Mouse (Mus musculus): ENCODE measurements around the gene Lyrm2. TPM values are rescaled to one million over a fixed set of nuclear protein-coding genes. Genes with fewer than 3 reads are reported as not detected.

Lyrm2 gene
- total and polyA plus RNA-seq, 2 experiments from 2014 or later: 31.9 to 114 TPM

DNA sequence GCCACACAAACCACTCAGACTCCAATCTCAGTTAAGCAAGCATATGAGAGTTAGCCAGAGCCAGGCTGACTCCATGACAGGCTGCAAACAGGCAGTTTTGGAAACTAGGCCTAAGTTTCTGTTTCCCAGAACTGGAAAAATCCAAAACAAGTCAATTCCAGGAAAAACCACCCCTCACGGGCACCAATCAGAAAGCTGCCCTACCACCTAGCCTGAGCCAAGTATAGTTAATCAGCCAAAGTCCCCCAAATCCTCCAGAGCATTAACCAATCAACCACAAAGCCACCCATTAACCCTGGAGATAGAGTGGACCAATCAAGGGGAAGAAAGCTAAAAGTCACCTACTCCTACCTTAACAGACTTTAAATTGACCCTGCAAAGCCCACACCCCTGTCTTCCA is 12.9 kb upstream of the Lyrm2 start:
- WGBS: 100% methylated on average over 1 of the region's 1 CpGs
- DNase-seq (ENCODE audit: low spot score): no peak

DNA sequence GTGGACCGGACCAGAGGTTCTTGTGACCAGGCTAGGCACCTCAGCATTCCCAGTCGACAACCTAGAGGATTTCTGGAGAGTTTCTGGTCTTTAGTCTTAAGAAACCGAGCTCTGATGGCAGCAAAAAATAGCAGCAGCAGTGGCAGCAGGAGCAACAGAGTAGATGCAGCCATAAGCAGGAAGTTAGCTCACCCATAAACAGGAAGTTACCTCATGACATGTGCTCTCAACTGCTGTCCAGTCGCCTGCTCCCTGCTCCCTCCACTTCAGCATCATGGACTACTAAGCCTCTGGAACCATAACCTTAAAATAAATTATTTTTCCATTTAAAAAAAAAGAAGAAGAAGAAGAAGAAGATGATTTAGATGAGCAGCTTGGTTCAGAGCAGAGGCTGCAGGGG is 11.0 kb upstream of the Lyrm2 start:
- H3K27me3 ChIP-seq (ENCODE audit: insufficient read depth, low read length): no peaks in the 10 kb centered on the region
- H3K4me1 ChIP-seq (ENCODE audit: insufficient read depth, low read length): no peaks in the 10 kb centered on the region
- no peaks in the 10 kb centered on the region for H3K36me3 ChIP-seq (ENCODE audit: insufficient read depth, low read length)
- DNase-seq (ENCODE audit: low spot score): no peak
- no peak overlapping the region for H3K4me2 ChIP-seq (ENCODE audit: low read depth, low read length)
- WGBS: 87% methylated on average over 4 of the region's 4 CpGs
- no peak for ATAC-seq
- H3K4me3 ChIP-seq (ENCODE audit: low read length): no peak overlapping the region
- TF ChIP-seq CTCF (IDR thresholded peaks at IDR 0.05; ENCODE audit: low read depth): no peak
- H3K27ac ChIP-seq: no peak overlapping the region
- no peaks in the 10 kb centered on the region for H3K9me3 ChIP-seq (ENCODE audit: low read length)
- no peak overlapping the region for H3K9ac ChIP-seq (replicated peaks; ENCODE audit: low read length)

More for the DNA sequence above, 12.9 kb upstream of the Lyrm2 start:
- no peak for TF ChIP-seq CTCF (IDR thresholded peaks at IDR 0.05; ENCODE audit: low read depth)
- Histone ChIP-seq H3K4me2 (ENCODE audit: low read depth, low read length) (no peak overlapping the region), H3K4me1 (ENCODE audit: insufficient read depth, low read length) (no peaks in the 10 kb centered on the region), H3K27ac (no peak overlapping the region), H3K4me3 (ENCODE audit: low read length) (no peak overlapping the region), H3K9ac (replicated peaks; ENCODE audit: low read length) (no peak overlapping the region), H3K9me3 (ENCODE audit: low read length) (no peaks in the 10 kb centered on the region), H3K27me3 (ENCODE audit: insufficient read depth, low read length) (no peaks in the 10 kb centered on the region), H3K36me3 (ENCODE audit: insufficient read depth, low read length) (no peaks in the 10 kb centered on the region)
- ATAC-seq: no peak

DNA sequence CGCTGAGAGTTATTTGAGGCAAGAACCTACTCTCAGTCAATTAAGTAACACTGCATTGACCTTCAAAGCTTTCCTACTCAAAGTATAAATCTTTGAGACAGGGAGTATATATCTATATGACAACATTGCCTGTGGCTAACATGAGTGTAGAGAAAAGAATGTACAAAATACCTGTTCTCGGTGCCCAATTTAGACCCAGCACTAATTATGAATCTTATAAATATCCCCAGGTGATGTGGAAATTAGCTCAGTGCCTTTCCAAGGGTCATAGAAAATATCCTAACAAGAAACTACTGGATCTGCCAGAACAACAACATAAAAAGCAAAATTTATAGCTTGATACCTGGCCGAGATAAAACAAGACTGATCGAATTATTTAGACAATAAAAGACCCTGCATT is 1.1 kb upstream of the Lyrm2 start:
- H3K27me3 ChIP-seq (ENCODE audit: insufficient read depth, low read length): no peaks in the 10 kb centered on the region
- H3K9me3 ChIP-seq (ENCODE audit: low read length): no peaks in the 10 kb centered on the region
- no peak for TF ChIP-seq CTCF (IDR thresholded peaks at IDR 0.05; ENCODE audit: low read depth)
- H3K4me3 ChIP-seq (ENCODE audit: low read length): no peak overlapping the region
- ATAC-seq: no peak
- no peaks in the 10 kb centered on the region for H3K36me3 ChIP-seq (ENCODE audit: insufficient read depth, low read length)
- H3K4me1 ChIP-seq (ENCODE audit: insufficient read depth, low read length): peaks cover 7% of the 10 kb centered on the region; the same call in 1 of the 2 replicates
- H3K9ac ChIP-seq (replicated peaks; ENCODE audit: low read length): no peak overlapping the region
- H3K4me2 ChIP-seq (ENCODE audit: low read depth, low read length): no peak overlapping the region
- DNase-seq (ENCODE audit: low spot score): no peak
- WGBS: 96% methylated on average over 4 of the region's 4 CpGs
- H3K27ac ChIP-seq: no peak overlapping the region

DNA sequence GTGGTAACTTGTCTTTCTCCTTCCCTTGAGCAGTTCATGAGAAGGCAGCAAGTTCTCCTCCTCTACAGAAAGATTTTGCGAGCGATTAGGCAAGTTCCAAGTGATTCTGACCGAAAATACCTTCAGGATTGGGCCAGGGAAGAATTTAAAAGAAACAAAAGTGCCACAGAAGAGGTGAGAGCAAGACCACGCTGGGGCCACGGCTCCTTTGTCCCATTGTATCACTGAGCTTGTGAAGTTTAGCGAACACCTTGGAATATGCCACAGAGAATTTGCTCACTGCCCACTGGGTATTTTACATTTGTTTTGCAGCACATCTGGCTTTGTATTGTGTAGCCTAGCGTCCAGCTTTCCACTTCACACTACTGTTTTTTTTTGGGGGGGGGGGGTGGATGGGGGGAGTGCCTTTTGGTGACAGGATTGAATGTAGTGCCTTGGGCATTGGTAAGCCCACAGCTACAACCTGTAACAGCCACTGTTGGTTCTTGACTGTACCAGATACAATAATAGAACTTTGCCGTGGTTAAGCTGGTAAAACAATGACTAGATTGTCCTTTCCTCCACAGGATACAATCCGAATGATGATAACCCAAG is 621 bp downstream of the Lyrm2 start:
- Histone ChIP-seq H3K27me3 (ENCODE audit: insufficient read depth, low read length) (no peaks in the 10 kb centered on the region), H3K9me3 (ENCODE audit: low read length) (no peaks in the 10 kb centered on the region), H3K4me2 (ENCODE audit: low read depth, low read length) (peak overlapping the region; percentile 75), H3K4me3 (ENCODE audit: low read length) (peak overlapping the region; percentile 82), H3K9ac (replicated peaks; ENCODE audit: low read length) (peak overlapping the region; percentile 88), H3K36me3 (ENCODE audit: insufficient read depth, low read length) (no peaks in the 10 kb centered on the region), H3K4me1 (ENCODE audit: insufficient read depth, low read length) (peaks cover 7% of the 10 kb centered on the region; the same call in 1 of the 2 replicates), H3K27ac (peak overlapping the region; percentile 98)
- DNase-seq (ENCODE audit: low spot score) (no peak), ATAC-seq (peak; percentile 41)
- WGBS: 6% methylated on average over 9 of the region's 9 CpGs
- no peak for TF ChIP-seq CTCF (IDR thresholded peaks at IDR 0.05; ENCODE audit: low read depth)

DNA sequence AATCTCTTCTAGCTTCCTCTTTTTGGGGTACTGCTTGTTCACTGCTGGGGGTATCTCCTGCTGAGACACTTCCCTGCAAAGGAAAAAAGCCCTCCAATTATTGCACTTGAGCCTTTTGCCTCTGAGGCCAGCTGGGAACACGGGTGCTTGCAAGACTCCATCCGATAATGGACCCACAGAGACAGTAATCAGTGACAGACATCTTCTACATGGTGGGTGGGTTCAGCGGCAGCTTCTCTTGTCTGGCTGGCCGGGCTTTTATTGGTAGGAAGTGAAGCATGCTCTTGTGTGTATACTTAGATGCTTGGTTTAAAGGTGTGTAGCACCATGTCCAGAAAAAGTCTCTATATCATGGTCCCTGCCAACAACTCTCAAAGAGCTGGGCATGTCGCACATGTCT is 17.4 kb downstream of the Lyrm2 start:
- Histone ChIP-seq H3K4me2 (ENCODE audit: low read depth, low read length) (no peak overlapping the region), H3K36me3 (ENCODE audit: insufficient read depth, low read length) (no peaks in the 10 kb centered on the region), H3K27ac (no peak overlapping the region), H3K9ac (replicated peaks; ENCODE audit: low read length) (no peak overlapping the region), H3K4me1 (ENCODE audit: insufficient read depth, low read length) (no peaks in the 10 kb centered on the region), H3K27me3 (ENCODE audit: insufficient read depth, low read length) (no peaks in the 10 kb centered on the region), H3K9me3 (ENCODE audit: low read length) (no peaks in the 10 kb centered on the region), H3K4me3 (ENCODE audit: low read length) (no peak overlapping the region)
- DNase-seq (ENCODE audit: low spot score) (no peak), ATAC-seq (no peak)
- TF ChIP-seq CTCF (IDR thresholded peaks at IDR 0.05; ENCODE audit: low read depth): no peak
- 59% methylated on average over 5 of the region's 5 CpGs for WGBS

DNA sequence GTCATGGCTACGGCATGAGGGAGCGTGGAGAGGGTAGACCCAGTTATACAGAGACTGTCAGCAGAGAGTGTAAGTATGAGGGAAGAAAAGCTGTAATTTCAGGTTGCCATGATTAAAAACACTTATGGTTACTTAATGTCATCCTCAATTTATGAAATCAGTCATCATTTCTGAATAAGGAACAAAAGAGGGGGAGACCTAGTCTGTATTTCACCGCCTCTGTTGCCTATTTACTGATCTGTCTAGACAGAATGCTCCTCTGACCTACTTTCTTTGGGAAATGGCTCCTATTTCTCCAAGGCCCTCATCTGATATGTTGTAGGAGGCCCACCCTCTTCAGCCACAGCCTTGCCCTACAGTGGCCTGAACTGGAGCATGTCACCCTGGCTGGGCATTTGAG is 20.6 kb downstream of the Lyrm2 start:
- H3K9me3 ChIP-seq (ENCODE audit: low read length): no peaks in the 10 kb centered on the region
- H3K4me2 ChIP-seq (ENCODE audit: low read depth, low read length): no peak overlapping the region
- ATAC-seq (no peak), DNase-seq (ENCODE audit: low spot score) (no peak)
- no peaks in the 10 kb centered on the region for H3K27me3 ChIP-seq (ENCODE audit: insufficient read depth, low read length)
- no peak for TF ChIP-seq CTCF (IDR thresholded peaks at IDR 0.05; ENCODE audit: low read depth)
- no peaks in the 10 kb centered on the region for H3K4me1 ChIP-seq (ENCODE audit: insufficient read depth, low read length)
- no peak overlapping the region for H3K9ac ChIP-seq (replicated peaks; ENCODE audit: low read length)
- no peak overlapping the region for H3K27ac ChIP-seq
- no peaks in the 10 kb centered on the region for H3K36me3 ChIP-seq (ENCODE audit: insufficient read depth, low read length)
- 92% methylated on average over 3 of the region's 3 CpGs for WGBS
- no peak overlapping the region for H3K4me3 ChIP-seq (ENCODE audit: low read length)

DNA sequence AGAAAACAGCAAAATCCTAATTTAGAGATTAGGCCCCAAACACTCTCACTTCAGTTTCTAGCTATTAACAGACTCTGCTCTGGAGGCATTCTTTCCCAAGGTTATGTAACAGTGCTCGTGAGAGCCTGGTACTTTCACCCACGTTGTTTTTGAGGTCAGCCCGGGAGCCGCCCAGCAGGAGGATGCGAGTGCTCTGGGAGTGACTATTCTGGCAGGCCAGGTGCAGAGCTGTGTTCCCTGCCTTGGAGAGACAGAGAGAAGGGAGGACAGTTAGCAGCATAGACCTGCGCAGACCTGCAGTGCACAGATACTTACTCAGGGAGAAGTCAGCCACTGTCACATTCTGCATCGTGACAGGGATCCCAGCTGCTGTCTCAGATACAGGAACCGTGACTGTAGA is 24.2 kb downstream of the Lyrm2 start:
- no peaks in the 10 kb centered on the region; the same call in 1 of the 2 replicates for H3K4me1 ChIP-seq (ENCODE audit: insufficient read depth, low read length)

More for the DNA sequence above, 24.2 kb downstream of the Lyrm2 start:
- WGBS: 59% methylated on average over 8 of the region's 8 CpGs
- Histone ChIP-seq H3K36me3 (ENCODE audit: insufficient read depth, low read length) (no peaks in the 10 kb centered on the region), H3K27ac (no peak overlapping the region), H3K4me2 (ENCODE audit: low read depth, low read length) (no peak overlapping the region), H3K4me3 (ENCODE audit: low read length) (no peak overlapping the region), H3K9me3 (ENCODE audit: low read length) (no peaks in the 10 kb centered on the region), H3K27me3 (ENCODE audit: insufficient read depth, low read length) (no peaks in the 10 kb centered on the region), H3K9ac (replicated peaks; ENCODE audit: low read length) (no peak overlapping the region)
- no peak for TF ChIP-seq CTCF (IDR thresholded peaks at IDR 0.05; ENCODE audit: low read depth)
- no peak for ATAC-seq
- no peak for DNase-seq (ENCODE audit: low spot score)

All from hindbrain, postnatal 0 days (tissue).